Mouse (Mus musculus): ENCODE data around the gene Bbof1.

Gene Bbof1

GRCm38 (mm10) chr12:84400068-84400467 lies 8.8 kb upstream of the Bbof1 start:
- no peak for DNase-seq (ENCODE audit: low spot score)

GRCm38 (mm10) chr12:84400653-84401052 lies 8.2 kb upstream of the Bbof1 start:
- DNase-seq (ENCODE audit: low spot score) = no peak

GRCm38 (mm10) chr12:84402923-84403322 lies 5.9 kb upstream of the Bbof1 start:
- no peak for DNase-seq (ENCODE audit: low spot score)

- DNase-seq (ENCODE audit: low spot score) = no peak
These were observed 4.3 kb upstream of the Bbof1 start for GRCm38 (mm10) chr12:84404541-84404940.

- no peak for DNase-seq (ENCODE audit: low spot score)
These were observed 1.6 kb upstream of the Bbof1 start for GRCm38 (mm10) chr12:84407259-84407658.

- DNase-seq (ENCODE audit: low spot score) = no peak
These were observed 725 bp upstream of the Bbof1 start for GRCm38 (mm10) chr12:84407874-84408818.

- peak; percentile 96 for DNase-seq (ENCODE audit: low spot score)
These were observed 8.1 kb downstream of the Bbof1 start, which contains the start of gene Rnf113a2 for GRCm38 (mm10) chr12:84416834-84417604. Rnf113a2 (plus strand) TSS chr12:84417196.

GRCm38 (mm10) chr12:84417605-84417922 lies 8.7 kb downstream of the Bbof1 start:
- no peak for DNase-seq (ENCODE audit: low spot score)

- no peak for DNase-seq (ENCODE audit: low spot score)
These were observed 15.1 kb downstream of the Bbof1 start for GRCm38 (mm10) chr12:84423990-84424389.

GRCm38 (mm10) chr12:84429825-84430224 lies 21.0 kb downstream of the Bbof1 start:
- DNase-seq (ENCODE audit: low spot score) = no peak

GRCm38 (mm10) chr12:84438697-84439096 lies 29.8 kb downstream of the Bbof1 start:
- no peak for DNase-seq (ENCODE audit: low spot score)

- no peak for DNase-seq (ENCODE audit: low spot score)
These were observed 33.7 kb downstream of the Bbof1 start for GRCm38 (mm10) chr12:84442526-84442925.

- DNase-seq (ENCODE audit: low spot score) = no peak
These were observed 38.5 kb downstream of the Bbof1 start for GRCm38 (mm10) chr12:84447386-84447785.

- DNase-seq (ENCODE audit: low spot score) = no peak
These were observed 39.3 kb downstream of the Bbof1 start for GRCm38 (mm10) chr12:84448181-84448580.

- no peak for DNase-seq (ENCODE audit: low spot score)
These were observed 41.0 kb downstream of the Bbof1 start for GRCm38 (mm10) chr12:84449887-84450286.

GRCm38 (mm10) chr12:84450351-84450717 lies 41.5 kb downstream of the Bbof1 start:
- peak; percentile 5 for DNase-seq (ENCODE audit: low spot score)

GRCm38 (mm10) chr12:84450718-84451646 lies 42.1 kb downstream of the Bbof1 start, which contains the start of the genes Aldh6a1 and Lin52:
Aldh6a1 (minus strand) TSS chr12:84451004.
Lin52 (plus strand) TSS chr12:84451422.
- DNase-seq (ENCODE audit: low spot score) = peak; percentile 99

- peak; percentile 9 for DNase-seq (ENCODE audit: low spot score)
These were observed 42.9 kb downstream of the Bbof1 start for GRCm38 (mm10) chr12:84451801-84452200.

GRCm38 (mm10) chr12:84456911-84457310 lies 48.0 kb downstream of the Bbof1 start:
- DNase-seq (ENCODE audit: low spot score) = no peak

- DNase-seq (ENCODE audit: low spot score) = no peak
These were observed 51.0 kb downstream of the Bbof1 start for GRCm38 (mm10) chr12:84459845-84460244.

GRCm38 (mm10) chr12:84461416-84461815 lies 52.5 kb downstream of the Bbof1 start:
- DNase-seq (ENCODE audit: low spot score) = no peak

- DNase-seq (ENCODE audit: low spot score) = no peak
These were observed 54.0 kb downstream of the Bbof1 start for GRCm38 (mm10) chr12:84462856-84463255.
